Mouse (Mus musculus) 3134 (cell line): ENCODE measurements around the gene Plekhg1.

Experiments
- DNase-seq: peaks from one replicate; pipeline ENCODE4 v3.0.0-alpha.2; 2011; ENCODE audit warnings: low spot score; ENCODE audit not compliant: insufficient read length; ENCODE audit errors: extremely low read depth

Gene Plekhg1

DNA sequence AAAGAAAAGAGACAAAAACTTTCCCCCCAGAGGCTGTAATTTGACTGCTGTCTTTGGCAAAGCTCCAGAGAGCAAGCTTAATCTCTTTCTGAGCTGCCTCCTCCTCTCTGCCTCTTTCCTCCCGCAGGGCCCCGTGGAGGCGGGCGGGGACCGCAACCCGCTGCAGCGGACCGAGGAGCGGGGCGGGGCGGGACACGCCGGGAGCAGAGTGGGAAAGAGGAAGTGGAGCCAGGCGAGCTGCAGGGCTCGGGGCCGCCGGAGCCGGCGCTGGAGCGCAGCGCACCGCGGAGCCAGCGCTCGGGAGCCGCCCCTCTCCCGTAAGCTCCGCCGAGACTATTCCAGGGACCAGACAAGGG is at the start of gene Plekhg1:
Gene Plekhg1, plus strand, starts transcription at position 217 of the 356 bp plus-strand sequence.
- no peak for DNase-seq

- DNase-seq = no peak
Measured at GRCm38 (mm10) chr10:3692791-3693190, 47.4 kb upstream of the Plekhg1 start.

DNA sequence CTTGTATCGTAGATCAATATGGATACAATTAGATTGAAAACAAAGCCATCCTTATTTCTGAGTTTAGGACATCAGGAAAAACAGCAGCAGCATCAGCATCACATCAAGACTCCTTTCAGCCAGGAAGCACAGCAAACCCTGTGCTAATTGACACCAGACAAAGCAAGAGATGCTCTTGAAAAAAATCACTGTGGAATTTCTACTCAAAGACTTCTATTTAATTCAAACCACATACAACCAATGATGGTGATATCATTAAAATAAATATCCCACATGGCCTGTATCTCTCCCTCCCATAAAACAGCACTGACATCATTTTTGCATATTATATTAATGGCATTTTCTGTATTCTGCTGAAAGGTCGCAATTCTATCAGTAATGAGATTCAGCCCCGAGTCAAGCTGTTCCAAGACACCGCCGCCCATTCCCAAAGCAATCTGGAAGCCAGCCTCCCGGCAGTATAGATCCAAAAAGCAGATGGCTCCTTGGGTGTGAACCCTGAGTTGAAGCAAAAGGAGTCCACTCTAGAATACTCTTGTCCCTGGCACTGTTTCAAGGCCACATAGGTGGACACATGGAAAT is 46.4 kb upstream of the Plekhg1 start:
- DNase-seq = no peak

DNA sequence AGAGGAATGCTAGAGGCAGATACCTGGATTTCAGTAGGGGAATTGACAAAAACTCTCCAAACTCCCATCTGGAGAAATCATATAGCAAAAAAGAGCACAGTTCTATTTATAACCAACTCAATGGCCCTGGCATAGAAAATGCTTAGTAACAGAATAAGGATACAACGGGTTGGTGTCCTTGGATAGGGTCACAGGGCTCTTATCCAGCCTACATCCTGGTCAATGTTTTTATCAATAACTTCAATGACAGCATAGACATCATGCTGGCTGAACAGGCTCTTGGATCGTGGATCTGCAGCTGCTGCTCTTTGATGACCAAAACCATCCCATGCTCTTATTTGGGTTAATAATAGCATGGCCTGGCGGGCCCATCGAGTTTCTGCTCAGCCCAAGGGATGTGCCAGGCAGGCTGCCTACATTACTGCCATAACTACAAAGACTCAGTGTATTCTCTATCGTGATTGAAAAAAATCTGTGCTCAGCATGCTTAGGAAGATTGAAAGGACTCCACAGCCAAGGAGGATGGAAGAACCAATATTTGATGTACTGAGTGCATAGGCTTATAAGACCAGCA is 44.7 kb upstream of the Plekhg1 start:
- DNase-seq = no peak

- no peak for DNase-seq
Measured at GRCm38 (mm10) chr10:3696727-3697348, 43.3 kb upstream of the Plekhg1 start.

- DNase-seq = no peak
Measured at GRCm38 (mm10) chr10:3697500-3697899, 42.7 kb upstream of the Plekhg1 start.

GRCm38 (mm10) chr10:3700225-3701073 is 39.7 kb upstream of the Plekhg1 start:
- no peak for DNase-seq

DNA sequence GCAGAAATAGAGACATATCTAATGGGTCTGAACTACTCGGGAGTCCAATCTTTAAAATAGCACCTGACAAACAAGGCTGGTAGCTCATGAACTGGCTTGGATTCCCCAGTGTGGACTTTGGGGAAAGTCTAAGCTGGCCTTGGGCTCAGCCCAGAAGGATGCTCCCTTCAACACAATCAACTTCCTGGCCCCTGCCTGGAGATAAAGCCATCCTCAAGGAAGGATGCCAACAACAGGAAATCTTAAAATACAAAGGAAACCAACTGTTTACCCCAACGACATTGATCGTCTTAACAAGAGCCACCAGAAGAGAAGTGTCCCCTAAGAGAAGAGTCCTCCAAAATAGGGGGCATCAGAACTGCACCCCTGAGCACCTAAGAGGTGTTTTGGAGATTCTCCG is 38.3 kb upstream of the Plekhg1 start:
- DNase-seq = no peak

DNA sequence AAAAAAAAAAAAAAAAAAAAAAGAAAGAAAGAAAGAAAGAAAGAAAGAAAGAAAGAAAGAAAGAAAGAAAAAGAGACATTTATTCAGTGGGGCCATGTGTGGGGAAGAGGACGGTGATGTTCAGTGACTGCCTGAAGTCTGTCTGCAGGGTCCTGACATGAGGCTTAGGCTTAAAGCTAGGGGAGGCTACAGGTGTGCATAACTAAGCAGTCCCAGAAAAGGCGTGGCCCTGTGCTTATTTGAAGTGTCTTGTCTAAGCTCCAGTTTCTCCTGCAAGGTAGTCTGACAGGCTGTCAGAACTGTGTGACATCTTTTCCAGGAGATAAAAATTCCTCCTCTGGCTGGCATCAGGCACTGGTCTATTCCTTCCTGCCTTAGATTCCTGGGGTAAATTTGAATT is 37.6 kb upstream of the Plekhg1 start:
- no peak for DNase-seq

- DNase-seq = no peak
Measured at GRCm38 (mm10) chr10:3706231-3706630, 33.9 kb upstream of the Plekhg1 start.

DNA sequence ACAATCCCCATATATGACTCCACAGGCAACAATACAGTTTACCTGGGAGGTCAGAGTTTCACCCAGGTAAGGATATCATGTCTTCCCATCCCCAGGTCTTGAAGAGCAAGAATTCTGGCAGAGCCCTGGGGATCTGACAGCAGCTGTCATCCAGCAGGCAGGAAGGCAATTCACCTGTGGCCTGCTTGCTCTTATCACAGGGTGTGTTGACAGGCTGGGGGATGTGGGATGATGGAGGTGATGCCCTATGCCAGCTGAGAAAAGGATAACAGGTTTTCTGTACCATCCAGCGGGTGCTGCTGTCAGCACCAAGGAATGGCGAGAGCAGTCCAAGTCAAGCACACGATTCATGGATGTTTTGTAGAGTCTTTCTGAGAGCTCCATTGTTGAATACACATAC is 30.1 kb upstream of the Plekhg1 start:
- no peak for DNase-seq

DNA sequence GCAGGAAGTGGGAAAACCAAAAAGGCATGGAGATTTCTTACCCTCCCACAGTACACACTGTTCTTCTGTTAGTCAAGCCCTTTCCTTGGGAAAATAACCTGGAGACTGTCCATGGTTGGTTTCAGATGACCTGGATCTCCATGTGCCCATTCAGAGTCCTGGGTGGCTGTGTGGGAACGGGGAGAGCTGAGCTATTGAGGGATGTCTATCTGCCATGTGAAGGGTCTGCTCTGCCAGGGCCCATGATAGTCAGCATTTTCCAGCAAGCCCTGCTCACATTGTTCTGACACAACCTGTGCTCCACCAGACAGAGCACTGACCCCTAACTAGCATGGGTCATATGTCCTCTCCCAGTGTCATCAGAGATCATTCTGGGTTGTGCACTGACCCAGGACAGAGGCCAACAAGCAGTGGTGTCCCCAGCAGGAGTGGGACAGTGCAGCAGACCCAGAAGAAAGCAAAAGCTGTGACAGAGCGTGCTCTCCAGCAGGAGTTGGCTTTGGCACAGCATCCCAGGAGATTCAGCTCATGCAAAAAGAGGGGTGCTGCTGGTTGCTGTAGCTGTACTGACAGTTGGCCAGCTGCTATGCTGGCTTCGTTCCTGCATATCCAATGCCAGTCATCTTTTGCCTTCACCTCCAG is 24.7 kb upstream of the Plekhg1 start:
- DNase-seq = no peak

- no peak for DNase-seq
Measured at GRCm38 (mm10) chr10:3718021-3718865, 21.9 kb upstream of the Plekhg1 start.

DNA sequence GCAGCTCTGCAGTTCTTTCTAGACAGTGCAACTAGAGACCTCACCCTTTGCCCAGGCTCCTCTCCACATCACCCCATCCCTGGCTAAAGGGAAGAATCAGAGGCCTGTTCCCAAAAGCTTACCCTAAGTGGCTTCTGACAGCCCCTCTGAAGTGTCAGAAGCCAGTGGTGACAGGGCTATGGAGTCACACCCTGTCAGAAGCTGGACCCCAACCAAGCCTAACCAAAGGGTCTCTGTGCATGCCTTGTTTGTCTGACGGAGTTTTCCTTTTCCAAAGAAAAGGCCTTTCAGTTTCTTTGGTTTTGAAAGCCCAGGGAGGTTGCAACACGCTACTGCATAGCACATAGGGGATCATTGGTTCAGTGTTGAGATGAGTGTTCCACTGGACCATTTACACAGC is 19.9 kb upstream of the Plekhg1 start:
- no peak for DNase-seq

DNA sequence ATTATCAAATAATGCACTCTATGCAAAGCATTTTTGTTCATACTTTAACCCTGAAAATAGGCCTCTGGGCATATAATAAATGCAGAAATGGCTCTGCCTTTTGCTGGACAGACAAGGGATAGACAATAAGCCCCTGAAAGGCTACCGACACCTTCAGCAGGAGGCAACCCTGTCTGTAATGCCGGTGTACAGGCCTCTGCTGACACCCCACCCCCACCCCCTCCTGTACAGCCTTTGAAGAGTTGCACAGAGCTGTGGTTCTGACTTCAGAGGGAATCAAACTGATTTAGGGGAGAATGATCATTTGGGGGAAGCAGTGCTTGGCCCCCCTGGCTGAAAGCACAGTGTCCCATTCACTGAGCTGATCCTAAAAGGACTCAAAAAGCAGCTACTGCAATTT is 17.8 kb upstream of the Plekhg1 start:
- DNase-seq = no peak

DNA sequence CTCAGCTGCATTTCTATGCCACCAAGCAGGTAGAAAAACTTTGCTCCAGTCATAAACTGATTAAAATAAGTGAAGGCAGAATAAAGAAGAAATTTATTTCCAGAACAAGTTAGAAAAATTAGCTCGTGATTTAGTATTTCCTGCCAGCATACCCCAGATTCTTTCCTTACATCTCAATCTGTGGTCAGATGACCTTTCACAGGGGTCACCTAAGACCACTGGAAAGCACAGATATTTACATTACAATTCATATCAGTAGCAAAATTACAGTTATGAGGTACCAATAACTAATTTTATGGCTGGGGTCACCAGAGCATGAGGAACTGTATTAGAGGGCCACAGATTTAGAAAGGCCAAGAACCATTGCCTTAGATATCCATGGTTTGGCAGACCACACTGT is 15.5 kb upstream of the Plekhg1 start:
- no peak for DNase-seq

GRCm38 (mm10) chr10:3729666-3730065 is 10.5 kb upstream of the Plekhg1 start:
- no peak for DNase-seq

DNA sequence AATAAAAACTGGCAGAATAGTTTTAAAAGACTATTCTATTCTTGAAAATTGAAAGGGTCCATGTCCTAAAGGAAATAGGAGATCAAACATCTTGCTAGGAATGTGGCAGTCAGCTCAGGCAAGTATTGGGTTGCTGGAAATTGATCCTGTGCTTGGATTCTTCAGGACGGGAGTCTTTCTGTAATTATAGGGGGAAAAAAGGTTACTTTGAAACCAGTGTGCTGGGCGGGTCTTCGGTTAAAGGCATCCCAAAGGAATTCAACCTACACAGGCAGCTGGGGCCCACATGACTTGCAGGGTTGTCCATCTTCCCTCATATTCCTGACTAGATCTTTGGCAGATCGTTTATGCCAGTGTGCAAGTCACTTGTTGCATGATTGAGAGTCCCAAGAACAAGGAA is 9.8 kb upstream of the Plekhg1 start:
- no peak for DNase-seq

DNA sequence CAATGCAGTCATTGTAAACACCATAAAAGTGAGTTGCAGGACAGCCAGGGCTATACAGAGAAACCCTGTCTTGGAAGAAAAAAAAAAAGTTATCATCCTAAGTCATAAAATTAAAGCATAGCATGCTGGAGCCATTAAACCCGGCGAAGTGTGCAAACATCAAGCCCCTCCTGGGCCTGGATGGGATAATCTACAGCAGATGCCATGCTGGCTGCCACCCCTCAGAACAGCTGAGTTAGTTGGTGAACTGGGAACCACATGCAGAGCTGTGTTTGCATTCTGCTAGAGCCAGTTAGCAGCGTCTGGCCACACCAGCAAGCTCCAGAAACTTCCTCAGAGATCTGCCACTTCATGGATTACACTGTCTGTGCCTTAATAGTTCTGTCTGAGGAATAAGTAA is 3.1 kb upstream of the Plekhg1 start:
- no peak for DNase-seq
